Mouse (Mus musculus): Measurements from ENCODE around the gene Gimap5.

- TF ChIP-seq CTCF (IDR thresholded peaks at IDR 0.05; ENCODE audit: borderline replicate concordance, insufficient read depth, low read length) (no peak), POLR2A (IDR thresholded peaks at IDR 0.05; ENCODE audit: low read depth, low read length) (no peak)
These were observed 22.5 kb upstream of the Gimap5 start for GRCm38 (mm10) chr6:48723468-48723867.
